Mouse (Mus musculus): Measurements from ENCODE around the gene Myh2.

The Myh2 gene

GRCm38 (mm10) chr11:67153123-67153522 lies 17.7 kb upstream of the Myh2 start:
- peak; percentile 29 to 57 for DNase-seq

DNA sequence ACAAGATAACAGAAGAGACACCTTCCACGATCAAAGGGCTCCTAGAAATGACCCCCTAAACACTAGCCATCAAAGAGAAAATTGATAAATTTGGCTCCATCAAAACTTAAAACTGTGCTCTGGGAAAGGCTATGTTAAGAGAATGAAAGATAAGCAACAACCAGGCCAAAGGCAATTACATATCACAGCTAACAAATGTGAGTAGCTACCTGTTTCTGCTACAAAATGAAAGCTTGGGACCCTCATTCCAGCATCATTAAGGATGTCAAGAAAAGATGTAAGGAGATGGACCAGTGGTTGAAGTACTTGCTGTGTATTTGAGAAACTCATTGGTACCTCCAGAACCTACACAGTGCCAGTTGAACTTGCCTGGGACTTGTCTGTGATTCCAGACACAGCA lies 17.0 kb upstream of the Myh2 start:
- DNase-seq = no peak

- no peak for DNase-seq
Measured at GRCm38 (mm10) chr11:67155650-67156049, 15.2 kb upstream of the Myh2 start.

DNA sequence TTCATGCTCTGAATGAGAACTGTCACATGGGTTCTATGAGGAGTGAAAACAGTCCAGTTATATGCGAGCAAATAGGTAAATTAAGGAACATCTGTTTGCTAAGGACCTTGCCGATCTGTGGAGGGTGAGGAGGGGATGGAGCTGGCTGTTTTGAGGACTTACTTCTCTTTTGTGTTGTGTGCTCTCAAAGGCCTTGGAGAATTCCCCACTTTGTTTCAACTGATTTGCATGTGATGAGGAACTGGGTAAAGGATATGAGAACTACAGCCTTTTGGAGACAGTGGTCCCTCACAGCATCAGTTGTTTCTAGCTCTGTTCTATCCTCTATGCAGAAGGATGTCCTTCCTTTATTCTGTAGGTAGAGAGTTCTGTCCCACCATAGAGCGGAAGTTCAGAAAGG lies 10.7 kb upstream of the Myh2 start:
- no peak for DNase-seq

GRCm38 (mm10) chr11:67163701-67164100 lies 7.1 kb upstream of the Myh2 start:
- no peak for DNase-seq

- no peak for DNase-seq
Measured at GRCm38 (mm10) chr11:67164851-67165250, 6.0 kb upstream of the Myh2 start.

DNA sequence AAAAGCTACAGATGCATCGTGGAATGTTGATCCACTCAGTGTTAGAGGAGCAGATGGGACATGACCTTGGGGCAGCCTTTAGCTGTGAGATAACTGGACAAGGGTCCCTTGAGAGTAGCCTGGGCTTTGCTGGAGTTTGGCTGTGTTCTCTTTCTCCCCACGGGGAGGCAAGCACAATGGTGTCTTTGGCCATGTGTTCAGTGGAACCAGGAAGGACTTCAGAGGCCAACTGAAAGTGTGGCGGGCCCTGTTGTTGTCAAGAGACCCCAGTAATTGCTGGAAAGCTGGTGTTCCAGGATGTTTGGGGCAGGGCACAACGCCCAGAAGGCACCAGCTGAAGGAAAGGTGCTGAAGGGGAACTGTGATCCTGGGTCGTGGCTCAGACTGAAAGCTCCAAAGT lies 1.5 kb upstream of the Myh2 start:
- no peak for DNase-seq

- no peak for DNase-seq
Measured at GRCm38 (mm10) chr11:67172439-67172838, 1.6 kb downstream of the Myh2 start.

DNA sequence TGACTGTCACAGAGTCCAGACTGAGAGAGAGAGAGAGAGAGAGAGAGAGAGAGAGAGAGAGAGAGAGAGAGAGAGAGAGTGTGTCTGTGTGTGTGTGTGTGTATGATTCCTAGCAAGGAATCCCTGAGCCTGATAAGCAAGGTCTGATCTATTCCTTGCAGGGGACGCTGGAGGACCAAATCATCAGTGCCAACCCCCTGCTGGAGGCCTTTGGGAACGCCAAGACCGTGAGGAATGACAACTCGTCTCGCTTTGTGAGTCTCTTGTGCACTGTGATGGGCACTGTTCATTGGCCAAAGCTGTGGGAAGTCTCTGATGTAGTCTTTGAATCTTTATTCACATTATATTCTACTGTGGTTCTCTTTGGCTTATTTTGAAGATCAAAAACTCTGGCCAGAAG lies 5.5 kb downstream of the Myh2 start:
- peak in 1 of 2 experiments; percentile 15 for DNase-seq

DNA sequence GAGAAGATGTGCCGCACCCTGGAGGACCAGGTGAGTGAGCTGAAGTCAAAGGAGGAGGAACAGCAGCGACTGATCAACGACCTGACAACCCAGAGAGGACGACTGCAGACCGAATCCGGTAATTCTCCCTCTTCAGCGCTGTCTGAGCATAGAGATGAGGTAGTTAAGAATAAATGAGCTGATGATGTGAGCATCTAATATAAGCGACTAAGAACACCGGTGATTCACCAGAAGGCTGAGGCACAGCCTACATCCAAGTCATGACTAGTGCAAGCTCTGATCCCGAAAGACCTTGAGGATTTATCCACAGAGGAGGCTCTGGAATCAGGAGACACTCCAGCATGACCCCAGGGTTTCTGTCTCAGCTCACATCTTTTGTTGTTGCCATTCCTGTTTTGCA lies 19.5 kb downstream of the Myh2 start:
- DNase-seq = no peak

DNA sequence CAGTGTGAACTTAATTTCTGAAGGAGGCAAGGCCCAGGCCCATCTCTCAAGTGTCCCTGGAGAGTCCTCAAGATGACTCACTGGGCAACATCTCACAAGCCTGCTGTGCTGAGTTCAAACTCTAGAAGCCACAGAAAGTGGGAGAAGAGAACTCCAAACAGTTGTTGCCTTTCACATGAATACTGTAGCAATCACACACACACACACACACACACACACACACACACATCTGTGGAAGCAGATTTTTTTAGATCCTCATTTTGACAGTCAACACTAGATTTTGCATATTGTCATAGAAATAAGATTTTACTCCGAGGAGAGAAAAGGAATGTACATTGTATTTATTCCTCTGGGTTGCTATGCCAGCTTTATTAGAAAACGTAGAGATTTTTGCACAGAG lies 20.0 kb downstream of the Myh2 start:
- DNase-seq = no peak

DNA sequence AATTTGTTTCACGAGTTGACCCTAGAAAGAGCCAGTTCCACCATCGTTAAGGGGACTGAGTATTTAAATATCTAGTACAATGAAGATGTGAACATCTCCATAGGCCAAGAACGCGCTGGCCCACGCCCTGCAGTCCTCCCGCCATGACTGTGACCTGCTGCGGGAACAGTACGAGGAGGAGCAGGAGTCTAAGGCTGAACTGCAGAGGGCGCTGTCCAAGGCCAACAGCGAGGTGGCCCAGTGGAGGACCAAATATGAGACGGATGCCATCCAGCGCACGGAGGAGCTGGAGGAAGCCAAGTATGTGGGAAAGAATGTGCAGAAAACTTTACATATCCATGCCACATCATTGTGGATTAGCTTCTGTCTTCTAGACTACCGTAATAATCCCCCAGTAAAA lies 20.7 kb downstream of the Myh2 start:
- no peak for DNase-seq

GRCm38 (mm10) chr11:67199321-67199720 lies 28.5 kb downstream of the Myh2 start:
- no peak for DNase-seq

DNA sequence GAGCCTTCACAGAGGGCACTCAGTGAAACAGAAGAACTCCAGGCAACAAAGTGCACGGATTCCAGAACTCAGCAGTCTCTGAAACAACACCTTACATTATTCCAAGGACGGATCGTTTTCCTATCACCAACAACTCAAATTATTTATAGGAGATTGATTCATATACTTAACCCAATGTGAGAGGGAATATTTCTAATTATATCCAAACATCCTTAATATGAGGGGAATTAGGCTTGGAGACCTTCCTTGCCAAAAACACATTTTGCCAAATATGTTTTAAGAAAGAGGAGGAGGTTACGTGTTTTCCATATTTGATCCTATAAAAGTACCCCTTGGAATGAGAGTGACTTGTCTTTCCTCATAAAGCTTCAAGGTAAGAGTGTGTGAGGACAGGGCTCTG lies 28.9 kb downstream of the Myh2 start, which contains the start of gene Myh1:
TSS of gene Myh1 (plus strand) at position 301 of the 400 bp plus-strand sequence.
- DNase-seq = no peak

- DNase-seq = no peak
Measured at GRCm38 (mm10) chr11:67204766-67205165, 33.9 kb downstream of the Myh2 start.

DNA sequence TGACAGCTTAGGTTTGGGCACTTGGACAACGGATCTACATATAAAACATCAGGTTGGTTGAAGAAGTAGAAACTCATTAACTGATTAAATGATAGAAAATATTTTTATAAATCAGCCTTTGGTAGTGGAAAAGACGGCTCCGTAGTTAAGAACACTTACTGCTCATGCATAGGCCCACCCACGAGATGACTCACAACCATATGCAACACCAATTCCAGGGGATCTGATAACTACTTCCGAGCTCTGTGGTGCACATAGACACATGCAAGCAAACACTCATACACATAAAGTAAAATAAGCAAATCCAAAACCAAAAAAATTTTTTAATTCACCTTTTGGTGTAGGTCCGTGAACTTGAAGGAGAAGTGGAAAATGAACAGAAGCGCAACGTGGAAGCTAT lies 51.0 kb downstream of the Myh2 start:
- no peak for DNase-seq

GRCm38 (mm10) chr11:67224466-67224865 lies 53.6 kb downstream of the Myh2 start:
- DNase-seq = no peak

- no peak for DNase-seq
Measured at GRCm38 (mm10) chr11:67228731-67229130, 57.9 kb downstream of the Myh2 start.

- no peak for DNase-seq
Measured at GRCm38 (mm10) chr11:67229166-67229565, 58.3 kb downstream of the Myh2 start.

DNA sequence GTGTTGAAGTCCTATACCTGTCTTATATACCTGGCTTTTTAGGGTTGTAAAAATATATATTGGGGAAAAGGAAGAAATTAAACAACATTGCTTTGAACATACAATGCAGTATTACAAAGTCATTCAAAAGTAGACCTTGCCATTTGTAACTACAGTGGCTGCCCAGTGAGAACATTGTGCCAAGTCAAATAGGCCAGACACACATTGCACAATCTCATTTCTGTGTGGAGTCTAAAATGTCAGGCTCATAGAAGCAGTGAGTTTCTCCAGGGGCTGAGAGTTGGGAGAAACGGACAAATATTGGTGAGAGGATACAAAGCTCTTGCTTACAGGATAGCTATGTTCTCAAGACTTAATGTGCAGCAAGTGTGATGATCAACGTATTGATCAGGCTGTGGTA lies 59.1 kb downstream of the Myh2 start:
- no peak for DNase-seq

GRCm38 (mm10) chr11:67235639-67236358 lies 65.0 kb downstream of the Myh2 start:
- peak in 1 of 2 experiments; percentile 34 for DNase-seq

DNA sequence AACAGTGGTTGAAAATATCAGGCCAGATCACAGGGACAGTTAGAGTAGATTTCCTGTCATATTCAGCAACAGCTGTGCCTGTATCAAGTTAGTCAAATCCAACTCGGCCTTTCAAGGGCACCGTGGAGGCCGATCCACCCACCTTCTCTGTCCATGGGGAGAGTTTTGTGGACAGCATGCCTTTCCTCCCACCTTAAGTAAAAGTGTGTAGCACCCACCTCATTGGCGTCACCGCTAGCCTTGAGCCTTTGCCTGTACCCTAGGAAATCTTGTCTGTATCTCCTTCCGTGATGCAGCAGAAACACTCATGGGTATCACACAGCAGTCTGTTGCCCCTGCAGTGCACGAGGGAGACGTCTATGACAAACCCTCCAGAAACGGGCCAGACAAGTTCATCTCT lies 66.0 kb downstream of the Myh2 start:
- DNase-seq = no peak

DNA sequence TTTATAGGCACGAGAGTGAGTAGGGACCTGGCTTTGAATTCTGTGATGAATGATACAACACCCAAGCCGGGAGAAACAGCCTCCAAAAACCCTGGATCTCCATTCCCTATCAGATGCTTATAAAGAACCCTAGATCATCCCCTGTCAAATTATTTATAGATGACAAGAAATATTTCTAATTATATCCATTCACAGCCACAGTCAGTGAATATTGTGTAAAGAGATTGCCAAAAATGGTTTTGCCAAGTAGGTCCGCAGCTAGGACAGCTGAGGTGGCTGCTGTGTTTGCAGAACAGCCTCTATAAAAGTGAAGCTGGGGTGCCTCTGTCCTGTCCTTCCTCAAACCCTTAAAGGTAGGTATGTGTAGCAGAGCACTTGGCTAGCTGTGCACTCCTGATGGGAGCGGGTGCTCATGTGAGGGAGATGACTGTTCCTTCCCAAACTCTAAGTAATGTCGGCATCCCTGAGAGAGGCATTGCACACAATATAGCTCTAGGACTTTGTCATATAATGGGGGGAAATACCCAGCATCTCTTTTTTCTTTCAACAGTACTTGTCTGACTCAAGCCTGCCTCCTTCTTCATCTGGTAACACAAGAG lies 66.8 kb downstream of the Myh2 start, which contains the start of gene Myh4:
TSS of gene Myh4 (plus strand) at position 549 of the 599 bp plus-strand sequence.
- no peak for DNase-seq

DNA sequence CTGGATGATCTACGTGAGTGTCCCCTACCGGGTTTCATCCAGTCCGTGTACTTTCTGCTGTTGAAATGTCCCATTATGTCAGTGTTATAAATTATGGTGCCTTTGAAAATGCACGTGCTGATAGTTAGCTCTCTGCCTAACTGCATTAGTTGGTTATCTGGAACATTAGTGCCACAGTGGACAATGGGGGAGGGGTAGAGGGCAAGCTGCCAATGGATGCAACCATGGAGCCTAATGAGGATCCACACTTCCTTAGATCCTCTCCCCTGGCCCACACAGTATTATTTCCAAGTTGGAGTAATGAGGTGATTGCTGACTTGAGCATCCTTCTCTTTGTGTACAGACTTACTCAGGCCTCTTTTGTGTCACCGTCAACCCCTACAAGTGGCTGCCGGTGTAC lies 70.2 kb downstream of the Myh2 start:
- no peak for DNase-seq
